8 mouse cellular contexts compared by ENCODE assay signal in genomic region chr5:31452886-31453410, GRCm38 (mm10). TPM values are rescaled to one million over a fixed set of nuclear protein-coding genes. Genes with fewer than 3 reads are reported as not detected.
DNase-seq lines count a peak whose midpoint lies in the region; ATAC-seq and TF ChIP-seq lines count a peak whose summit lies in the region.

No protein-coding gene starts in this region.

- WGBS in heart, embryonic 12.5 days = 11% methylated on average over 7 of the region's 7 CpGs
- WGBS in embryonic facial prominence, embryonic 15.5 days = 13% methylated on average over 7 of the region's 7 CpGs
- 11% methylated on average over 7 of the region's 7 CpGs for WGBS in limb, embryonic 15.5 days
- 10% methylated on average over 7 of the region's 7 CpGs for WGBS in stomach, postnatal 0 days

- H3K36me3 ChIP-seq in heart, embryonic 12.5 days = no peaks in the 10 kb centered on the region
- H3K36me3 ChIP-seq in embryonic facial prominence, embryonic 15.5 days = no peaks in the 10 kb centered on the region
- no peaks in the 10 kb centered on the region for H3K36me3 ChIP-seq in limb, embryonic 15.5 days
- H3K36me3 ChIP-seq in stomach, postnatal 0 days (ENCODE audit: control insufficient read depth, insufficient read depth, low read length) = no peaks in the 10 kb centered on the region

- H3K27me3 ChIP-seq in heart, embryonic 12.5 days (replicated peaks) = no peaks in the 10 kb centered on the region
- H3K27me3 ChIP-seq in embryonic facial prominence, embryonic 15.5 days = no peaks in the 10 kb centered on the region
- H3K27me3 ChIP-seq in limb, embryonic 15.5 days = no peaks in the 10 kb centered on the region
- H3K27me3 ChIP-seq in stomach, postnatal 0 days (ENCODE audit: control insufficient read depth, insufficient read depth, low read length) = no peaks in the 10 kb centered on the region

- peak overlapping the region; percentile 86 for H3K9ac ChIP-seq in heart, embryonic 12.5 days
- peak overlapping the region; percentile 42; the same call in 1 of the 2 replicates for H3K9ac ChIP-seq in embryonic facial prominence, embryonic 15.5 days
- peak overlapping the region; percentile 34 for H3K9ac ChIP-seq in limb, embryonic 15.5 days
- H3K9ac ChIP-seq in stomach, postnatal 0 days (ENCODE audit: low read length) = peak overlapping the region; percentile 61

- no peaks in the 10 kb centered on the region for H3K9me3 ChIP-seq in heart, embryonic 12.5 days (replicated peaks)
- H3K9me3 ChIP-seq in embryonic facial prominence, embryonic 15.5 days (replicated peaks) = no peaks in the 10 kb centered on the region
- H3K9me3 ChIP-seq in limb, embryonic 15.5 days = no peaks in the 10 kb centered on the region
- no peaks in the 10 kb centered on the region for H3K9me3 ChIP-seq in stomach, postnatal 0 days (ENCODE audit: control insufficient read depth, low read length)

- H3K27ac ChIP-seq in heart, embryonic 12.5 days (ENCODE audit: poor library complexity, severe bottlenecking) = no peak overlapping the region
- 0 out of 2 replicates have a peak overlapping the region, but pooled peaks have one; percentile 22 for H3K27ac ChIP-seq in embryonic facial prominence, embryonic 15.5 days (replicated peaks)
- no peak overlapping the region for H3K27ac ChIP-seq in limb, embryonic 15.5 days
- H3K27ac ChIP-seq in stomach, postnatal 0 days (replicated peaks) = no peak overlapping the region; the same call in 1 of the 2 replicates

- no peak for TF ChIP-seq CTCF in stomach, postnatal 0 days (IDR thresholded peaks at IDR 0.05; ENCODE audit: low read depth)

- peak overlapping the region; percentile 61 for H3K4me3 ChIP-seq in heart, embryonic 12.5 days
- H3K4me3 ChIP-seq in embryonic facial prominence, embryonic 15.5 days (replicated peaks) = peak overlapping the region; percentile 59
- peak overlapping the region; percentile 54 for H3K4me3 ChIP-seq in limb, embryonic 15.5 days
- peak overlapping the region; percentile 54 for H3K4me3 ChIP-seq in stomach, postnatal 0 days (ENCODE audit: low read depth, low read length)

- no peak for DNase-seq in heart, postnatal 4 days
- peak; percentile 15 for DNase-seq in CD4-positive helper T cell, adult 2 months (ENCODE audit: low read depth, low spot score)
- no peak for DNase-seq in stomach, postnatal 0 days (ENCODE audit: low spot score)
- DNase-seq in T-cell, adult 2 months (ENCODE audit: low spot score) = no peak
- no peak for DNase-seq in frontal cortex, adult 2 months (ENCODE audit: extremely low spot score in 1 of 2, low spot score in 1 of 2)

- peak overlapping the region; percentile 96 for H3K4me2 ChIP-seq in heart, embryonic 12.5 days
- peak overlapping the region; percentile 77 for H3K4me2 ChIP-seq in embryonic facial prominence, embryonic 15.5 days (replicated peaks)
- peak overlapping the region; percentile 68 for H3K4me2 ChIP-seq in limb, embryonic 15.5 days
- H3K4me2 ChIP-seq in stomach, postnatal 0 days (replicated peaks; ENCODE audit: low read depth) = peak overlapping the region; percentile 63

- peaks cover 11% of the 10 kb centered on the region for H3K4me1 ChIP-seq in heart, embryonic 12.5 days (replicated peaks)
- H3K4me1 ChIP-seq in embryonic facial prominence, embryonic 15.5 days = peaks cover 14% of the 10 kb centered on the region
- H3K4me1 ChIP-seq in limb, embryonic 15.5 days = peaks cover 11% of the 10 kb centered on the region
- H3K4me1 ChIP-seq in stomach, postnatal 0 days (replicated peaks; ENCODE audit: control insufficient read depth, insufficient read depth) = no peaks in the 10 kb centered on the region; the same call in 1 of the 2 replicates

- TF ChIP-seq EP300 in stomach, postnatal 0 days (optimal IDR thresholded peaks at IDR 0.05) = no peak

- no peak for ATAC-seq in heart, embryonic 12.5 days (ENCODE audit: insufficient number of reproducible peaks, low FRiP score)
- no peak for ATAC-seq in embryonic facial prominence, embryonic 15.5 days (ENCODE audit: insufficient number of reproducible peaks, low FRiP score, low TSS enrichment, low read depth)
- no peak for ATAC-seq in limb, embryonic 15.5 days (ENCODE audit: insufficient number of reproducible peaks, low FRiP score, low TSS enrichment, low read depth)
- ATAC-seq in stomach, postnatal 0 days (ENCODE audit: low FRiP score, low TSS enrichment) = no peak

RNA-seq across cellular contexts. Expression of gene Zfp512, which starts 0.7 kb away (rescaled TPM):
- polyA plus RNA-seq in heart, embryonic 12.5 days (2016; fragmentation: Nextera tagmentation; extraction: Ambion mirVana) = 38.8 and 40.2 TPM in 2 replicates
- 10 to 100 TPM; 22.6 to 26.9 TPM for total RNA-seq in heart, postnatal 4 days (2021)
- 50.0 and 51.9 TPM in 2 replicates for polyA plus RNA-seq in embryonic facial prominence, embryonic 15.5 days (2015; fragmentation: Nextera tagmentation; extraction: Ambion mirVana)
- polyA plus RNA-seq in limb, embryonic 15.5 days (2015; fragmentation: Nextera tagmentation; extraction: Ambion mirVana) = 46.6 and 49.1 TPM in 2 replicates
- polyA plus RNA-seq in stomach, postnatal 0 days (2015; fragmentation: Nextera tagmentation; extraction: Ambion mirVana) = 13.3 and 15.7 TPM in 2 replicates
- polyA plus RNA-seq in frontal cortex, adult 2 months (2012; rRNA removed) = 46.1 and 51.9 TPM in 2 replicates

RNA-seq across cellular contexts. Expression of gene 4930548H24Rik, which starts 32.6 kb away (rescaled TPM):
- polyA plus RNA-seq in heart, embryonic 12.5 days (2016; fragmentation: Nextera tagmentation; extraction: Ambion mirVana) = not detected in 2 replicates
- under 1 TPM; 0.38 to 0.55 TPM for total RNA-seq in heart, postnatal 4 days (2021)
- 0.15 TPM in 1 of 2 replicates, not detected in the other for polyA plus RNA-seq in embryonic facial prominence, embryonic 15.5 days (2015; fragmentation: Nextera tagmentation; extraction: Ambion mirVana)
- not detected in 2 replicates for polyA plus RNA-seq in limb, embryonic 15.5 days (2015; fragmentation: Nextera tagmentation; extraction: Ambion mirVana)
- not detected in 2 replicates for polyA plus RNA-seq in stomach, postnatal 0 days (2015; fragmentation: Nextera tagmentation; extraction: Ambion mirVana)
- not detected in 2 replicates for polyA plus RNA-seq in frontal cortex, adult 2 months (2012; rRNA removed)

RNA-seq across cellular contexts. Expression of gene Gpn1, which starts 41.6 kb away (rescaled TPM):
- polyA plus RNA-seq in heart, embryonic 12.5 days (2016; fragmentation: Nextera tagmentation; extraction: Ambion mirVana) = 43.8 and 49.2 TPM in 2 replicates
- total RNA-seq in heart, postnatal 4 days (2021) = 10 to 100 TPM; 25.9 to 28.3 TPM
- 53.7 and 56.9 TPM in 2 replicates for polyA plus RNA-seq in embryonic facial prominence, embryonic 15.5 days (2015; fragmentation: Nextera tagmentation; extraction: Ambion mirVana)
- 50.9 and 54.2 TPM in 2 replicates for polyA plus RNA-seq in limb, embryonic 15.5 days (2015; fragmentation: Nextera tagmentation; extraction: Ambion mirVana)
- 22.0 and 22.7 TPM in 2 replicates for polyA plus RNA-seq in stomach, postnatal 0 days (2015; fragmentation: Nextera tagmentation; extraction: Ambion mirVana)
- 22.0 and 26.7 TPM in 2 replicates for polyA plus RNA-seq in frontal cortex, adult 2 months (2012; rRNA removed)

Comparison
In these comparisons a context has a peak if more than half of its experiments do, and no peak if none do; other contexts are left out.
1. H3K9ac ChIP-seq: peak in every context shown above with its lines; median percentile 86 in heart, embryonic 12.5 days; 61 in stomach, postnatal 0 days; 42 in embryonic facial prominence, embryonic 15.5 days; 34 in limb, embryonic 15.5 days.